In genomic region chr19:44649206-44649605, GRCm38 (mm10) we compare ENCODE assay signal across 20 mouse cellular contexts.
"Had no signal": no experiment of that assay in that cellular context is flagged by ENCODE, and none has a peak within 500 bp of the region (broad histone marks: within the 10 kb centered on the region; RNA-seq: fewer than 3 reads in every experiment).

No protein-coding gene starts in this region.

- H3K4me3 ChIP-seq: left cerebral cortex, adult 2 months; liver, embryonic 12.5 days; liver, embryonic 15.5 days; lung, embryonic 15.5 days; megakaryocyte, embryonic 14.5 days; midbrain, embryonic 10.5 days; midbrain, embryonic 13.5 days; myocyte; neural tube, embryonic 13.5 days; stomach, embryonic 15.5 days had no signal

- H3K4me1 ChIP-seq: liver, embryonic 12.5 days; liver, embryonic 15.5 days; lung, embryonic 15.5 days; megakaryocyte, embryonic 14.5 days; stomach, embryonic 15.5 days had no signal

- H3K4me2 ChIP-seq: liver, embryonic 12.5 days; liver, embryonic 15.5 days; lung, embryonic 15.5 days; midbrain, embryonic 13.5 days; neural tube, embryonic 13.5 days; stomach, embryonic 15.5 days had no signal

- ATAC-seq: intestine, postnatal 0 days; liver, embryonic 12.5 days; midbrain, embryonic 13.5 days; midbrain, embryonic 16.5 days had no signal

- DNase-seq: layer of hippocampus, postnatal 36 days; lung, adult 18-20 months; lung, postnatal 10 days; lung, postnatal 36 days; retina, postnatal 1 day; right cerebral cortex, postnatal 25 days; spleen, adult 18-20 months; thymus, postnatal 25 days had no signal

- H3K27ac ChIP-seq: left cerebral cortex, adult 2 months; liver, embryonic 12.5 days; liver, embryonic 15.5 days; lung, embryonic 15.5 days; midbrain, embryonic 10.5 days; midbrain, embryonic 13.5 days; neural tube, embryonic 13.5 days; stomach, embryonic 15.5 days had no signal

- H3K9me3 ChIP-seq: liver, embryonic 12.5 days; liver, embryonic 15.5 days; lung, embryonic 15.5 days; midbrain, embryonic 10.5 days; midbrain, embryonic 13.5 days; neural tube, embryonic 13.5 days; stomach, embryonic 15.5 days had no signal

- H3K36me3 ChIP-seq: liver, embryonic 12.5 days; liver, embryonic 15.5 days; lung, embryonic 15.5 days; midbrain, embryonic 10.5 days; midbrain, embryonic 13.5 days; neural tube, embryonic 13.5 days; stomach, embryonic 15.5 days had no signal

- H3K9ac ChIP-seq: liver, embryonic 12.5 days; liver, embryonic 15.5 days; lung, embryonic 15.5 days; midbrain, embryonic 13.5 days; stomach, embryonic 15.5 days had no signal
